Mouse (Mus musculus): Measurements from ENCODE around the gene Kcnj5.

Kcnj5 gene

DNA sequence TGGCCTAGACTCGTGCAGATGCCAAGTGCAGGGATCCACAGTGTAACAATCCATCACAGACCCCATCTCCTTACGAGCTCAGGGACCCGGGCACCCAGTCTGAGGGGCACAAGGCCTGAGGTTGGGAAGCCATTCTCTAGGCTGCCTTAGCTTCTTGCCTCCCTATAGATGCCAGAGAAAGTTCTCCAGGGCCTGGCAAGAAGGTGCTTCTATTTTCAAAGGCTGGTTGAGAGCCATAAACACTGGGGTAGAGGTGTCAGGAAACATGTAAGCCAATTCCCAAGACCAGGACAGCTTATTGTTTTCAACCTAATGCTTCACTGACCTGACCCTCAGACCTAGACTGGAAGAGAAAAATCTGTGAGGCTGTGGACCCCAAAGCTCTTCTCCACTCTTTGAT lies 28.2 kb downstream of the Kcnj5 start:
- DNase-seq (ENCODE audit: low read depth): no peak

DNA sequence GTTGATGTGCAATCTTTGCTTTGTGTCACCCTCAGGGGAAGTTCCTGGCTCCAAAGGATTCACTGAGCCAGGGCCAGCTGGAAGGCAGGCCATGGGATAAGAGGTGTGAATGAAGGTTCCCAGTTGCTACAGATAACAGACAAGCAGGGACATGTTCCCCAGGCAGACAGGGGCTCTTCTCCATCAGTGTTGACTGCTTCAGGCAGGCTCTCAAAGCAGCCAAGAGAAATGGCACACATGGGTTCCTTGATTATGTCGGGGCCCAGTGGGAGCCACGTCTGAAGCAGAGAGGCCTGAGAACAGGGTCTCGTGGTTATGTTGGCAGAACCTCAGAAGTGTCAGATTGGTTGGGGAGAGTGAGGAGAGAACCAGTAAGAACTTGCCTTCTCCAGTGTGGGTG lies 30.1 kb downstream of the Kcnj5 start:
- no peak for DNase-seq (ENCODE audit: low read depth)

DNA sequence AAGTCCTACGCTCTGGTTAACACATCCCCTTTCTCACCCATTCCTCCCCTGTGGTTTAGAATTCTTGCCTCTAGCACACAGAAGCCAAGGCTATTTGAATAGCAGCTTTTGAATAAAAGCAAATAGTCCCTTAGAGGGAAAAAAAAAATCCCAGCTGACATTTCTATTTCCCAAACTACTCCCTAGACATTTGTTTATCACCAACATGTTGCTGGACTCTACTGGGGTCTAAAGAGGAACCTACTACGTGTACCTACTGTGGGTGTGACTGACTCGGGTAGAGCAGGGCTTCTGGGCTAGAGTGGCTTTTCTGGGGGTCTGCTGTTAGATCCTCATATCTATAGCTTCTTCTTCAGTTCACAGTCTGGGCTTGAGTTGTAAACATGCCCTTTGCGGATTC lies 31.9 kb downstream of the Kcnj5 start:
- no peak for DNase-seq (ENCODE audit: low read depth)

DNA sequence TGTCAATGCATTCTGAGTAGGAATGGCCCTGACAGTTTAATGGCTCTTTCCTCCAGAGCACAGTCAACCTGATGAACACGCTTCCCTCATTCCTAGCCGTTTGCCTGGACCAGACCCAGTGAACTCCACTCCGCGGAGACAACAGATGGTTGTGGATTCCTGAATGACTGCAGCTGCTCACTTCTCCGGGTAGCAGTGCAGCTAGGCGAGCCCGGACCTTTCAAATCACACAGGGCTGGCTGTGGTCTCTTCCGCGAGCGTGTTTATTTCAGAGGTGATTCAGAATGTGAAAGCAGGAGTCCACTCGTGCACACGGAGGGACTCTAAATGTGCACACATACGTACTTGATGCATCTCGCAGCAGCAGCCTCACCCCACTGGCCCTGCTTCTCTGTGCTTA lies 32.4 kb downstream of the Kcnj5 start:
- no peak for DNase-seq (ENCODE audit: low read depth)

DNA sequence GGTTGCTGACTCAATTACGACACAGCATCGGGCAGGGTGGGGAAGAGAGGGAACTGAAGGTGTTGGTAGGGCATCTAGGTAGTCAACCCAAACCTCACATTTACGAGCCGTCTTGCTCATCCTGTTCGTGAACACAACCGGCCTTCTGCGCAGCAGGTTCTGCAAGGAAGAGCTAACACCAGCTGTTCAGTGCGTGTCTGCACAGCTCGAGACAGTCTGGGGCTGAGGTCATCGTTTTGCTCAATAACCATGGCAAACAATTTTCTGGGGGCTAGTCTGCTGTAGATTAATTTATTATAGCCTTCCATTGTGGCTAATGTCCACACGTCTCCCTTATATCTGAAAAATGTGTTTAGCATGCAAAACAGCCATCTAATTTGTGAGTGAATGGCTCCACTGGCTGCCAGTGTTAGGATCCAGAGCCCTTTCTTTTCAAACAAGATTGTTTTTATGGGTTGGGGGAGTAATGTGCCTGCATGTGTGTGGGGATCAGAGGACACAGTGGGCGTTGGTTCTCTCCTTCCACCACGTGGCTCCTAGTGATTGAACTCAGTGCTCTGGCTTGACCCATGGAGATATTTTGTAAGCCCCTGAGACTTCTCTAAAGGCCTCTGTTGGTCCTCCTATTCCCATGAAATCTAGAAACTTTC lies 41.5 kb downstream of the Kcnj5 start:
- DNase-seq (ENCODE audit: low read depth): no peak

DNA sequence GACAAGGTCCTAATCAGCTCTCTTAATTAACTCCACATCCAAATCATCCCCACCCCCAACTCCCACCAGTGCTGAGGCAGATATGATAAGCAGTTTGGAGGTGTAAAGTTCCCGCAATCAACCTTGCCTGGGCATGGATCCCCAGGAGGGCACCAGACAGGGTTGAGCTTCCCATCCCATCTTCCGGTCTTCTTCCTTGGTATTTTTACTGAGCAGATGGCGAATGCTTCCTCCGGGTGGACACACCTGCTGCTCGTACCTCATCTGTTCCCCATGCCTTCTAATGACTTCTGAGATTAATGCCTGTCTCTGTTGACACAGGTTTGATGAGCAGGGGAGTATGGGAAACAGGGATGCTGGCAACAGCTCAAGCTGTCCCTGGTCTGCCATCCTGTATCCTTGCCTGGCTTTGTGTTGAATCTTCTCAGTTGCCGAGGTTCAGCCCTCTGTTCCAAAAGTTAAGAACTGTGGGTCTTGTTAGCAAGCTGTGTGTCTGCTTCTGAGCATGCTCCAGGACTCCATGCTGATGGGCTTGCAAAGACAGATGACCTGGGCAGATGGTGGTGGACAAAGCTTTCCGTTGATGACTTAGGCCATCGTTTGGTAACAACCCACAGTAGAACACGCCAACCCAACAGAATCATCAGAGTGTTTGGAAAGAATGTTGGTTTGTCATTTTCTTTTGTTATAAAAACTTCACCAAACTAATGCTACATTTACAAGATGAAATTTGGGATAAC lies 48.9 kb downstream of the Kcnj5 start:
- DNase-seq (ENCODE audit: low read depth): no peak

DNA sequence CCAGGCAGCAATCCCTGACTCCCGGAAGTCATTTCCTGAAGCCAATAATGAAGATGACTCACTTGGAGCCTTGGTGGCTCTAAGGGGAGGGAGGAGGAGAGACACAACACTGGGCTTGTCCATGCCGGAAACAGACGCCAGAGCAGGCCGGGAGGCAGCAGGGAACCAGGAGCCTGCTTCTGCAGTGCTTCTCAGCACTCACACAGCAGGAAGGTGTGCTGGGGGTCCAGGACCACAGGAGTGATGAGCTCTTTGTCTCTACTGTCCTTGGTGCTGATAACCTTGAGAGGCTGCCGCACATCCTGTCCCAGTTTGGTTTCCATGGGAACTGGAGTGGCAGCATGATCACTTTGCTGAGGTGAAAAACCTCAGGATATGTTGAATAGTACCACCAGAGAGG lies 51.5 kb downstream of the Kcnj5 start:
- DNase-seq (ENCODE audit: low read depth): no peak

DNA sequence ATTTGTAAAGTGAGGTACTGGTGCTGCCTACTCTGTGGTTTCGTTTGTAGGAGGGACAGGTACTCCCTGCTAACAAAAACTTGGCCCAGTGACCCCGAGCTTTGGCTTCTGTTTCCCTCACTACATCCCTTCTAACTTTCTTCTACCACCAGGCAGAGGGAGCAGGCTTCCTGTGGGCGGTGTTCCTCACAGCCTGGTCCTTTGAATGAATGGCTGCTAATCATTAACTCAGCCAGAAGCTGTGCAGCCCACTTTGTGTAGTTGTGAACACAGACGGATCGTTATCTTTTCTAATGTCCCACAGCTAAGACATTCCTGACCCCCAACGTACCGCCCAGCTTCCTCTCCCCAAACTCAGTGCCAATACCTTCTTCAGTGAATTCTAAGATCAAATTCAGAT lies 52.5 kb downstream of the Kcnj5 start:
- no peak for DNase-seq (ENCODE audit: low read depth)

DNA sequence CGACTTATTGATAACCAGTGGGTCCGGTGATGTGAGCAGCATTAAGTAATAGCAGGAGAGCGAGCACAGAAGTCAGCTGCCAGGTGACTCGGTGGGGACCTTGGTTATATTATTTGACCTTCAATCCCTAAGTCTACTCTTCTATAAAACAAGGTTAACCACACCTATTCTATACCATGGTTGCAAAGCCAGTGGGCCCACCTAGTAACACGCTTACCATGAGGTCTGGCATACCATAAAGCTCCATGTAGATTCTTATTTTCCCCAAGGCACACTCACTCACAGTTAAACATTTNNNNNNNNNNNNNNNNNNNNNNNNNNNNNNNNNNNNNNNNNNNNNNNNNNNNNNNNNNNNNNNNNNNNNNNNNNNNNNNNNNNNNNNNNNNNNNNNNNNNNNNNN lies 60.6 kb downstream of the Kcnj5 start:
- no peak for DNase-seq (ENCODE audit: low read depth)

DNA sequence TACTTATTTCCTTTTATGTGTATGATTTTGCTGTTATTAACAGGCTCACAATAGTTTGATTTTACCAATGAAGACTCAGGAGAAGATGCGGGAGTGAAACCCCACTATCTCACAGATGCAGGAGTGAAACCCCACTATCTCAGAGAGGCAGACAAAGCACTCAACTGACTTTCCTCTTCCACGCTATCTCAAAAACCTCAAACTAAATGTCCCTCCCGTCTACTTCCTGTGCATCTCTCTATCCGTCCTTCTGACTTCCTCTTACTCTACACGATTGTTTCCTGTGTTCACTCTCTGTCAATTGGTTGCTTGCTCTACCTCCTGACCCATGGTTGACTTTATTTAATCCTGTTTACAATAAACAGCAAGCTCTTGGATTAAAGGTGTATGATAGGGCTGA lies 63.7 kb downstream of the Kcnj5 start:
- DNase-seq (ENCODE audit: low read depth): no peak

DNA sequence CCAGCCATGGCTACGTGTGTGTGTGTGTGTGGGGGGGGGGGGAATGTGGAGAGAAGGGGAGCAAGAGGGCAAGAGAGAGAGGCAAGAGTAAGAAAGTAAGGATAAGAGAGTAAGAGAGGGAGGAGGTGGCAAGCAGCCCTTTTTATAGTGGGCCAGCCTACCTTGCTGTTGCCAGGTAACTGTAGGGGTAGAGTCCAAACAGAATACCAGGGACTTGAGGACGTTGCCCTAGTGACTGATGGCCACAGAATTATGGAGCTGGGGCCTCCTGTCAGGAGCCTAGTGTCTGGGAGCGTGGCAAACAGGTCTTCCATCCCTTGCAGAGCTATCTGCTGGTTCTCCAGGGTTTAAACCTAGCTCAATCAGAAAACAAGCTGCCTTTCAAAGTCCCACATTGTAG lies 64.4 kb downstream of the Kcnj5 start:
- DNase-seq (ENCODE audit: low read depth): no peak

DNA sequence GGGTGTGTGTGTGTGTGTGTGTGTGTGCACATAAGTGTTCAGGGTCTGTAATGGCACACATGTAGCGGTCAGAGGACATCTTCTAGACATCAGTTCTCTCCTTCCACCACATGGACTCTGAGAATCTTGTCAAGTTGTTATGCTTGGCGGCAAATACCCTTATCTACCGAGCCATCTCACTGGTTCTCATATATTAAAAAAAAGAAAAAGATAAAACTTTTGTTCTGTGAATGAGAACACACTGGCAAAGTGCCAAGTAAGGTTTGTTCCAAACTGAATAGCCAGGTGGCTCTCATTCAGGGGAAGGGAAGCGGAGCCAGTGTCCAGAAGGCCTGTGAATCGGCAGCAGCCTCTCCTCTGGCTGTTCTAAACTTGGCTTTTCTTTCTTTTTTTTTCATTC lies 66.1 kb downstream of the Kcnj5 start:
- DNase-seq (ENCODE audit: low read depth): no peak

DNA sequence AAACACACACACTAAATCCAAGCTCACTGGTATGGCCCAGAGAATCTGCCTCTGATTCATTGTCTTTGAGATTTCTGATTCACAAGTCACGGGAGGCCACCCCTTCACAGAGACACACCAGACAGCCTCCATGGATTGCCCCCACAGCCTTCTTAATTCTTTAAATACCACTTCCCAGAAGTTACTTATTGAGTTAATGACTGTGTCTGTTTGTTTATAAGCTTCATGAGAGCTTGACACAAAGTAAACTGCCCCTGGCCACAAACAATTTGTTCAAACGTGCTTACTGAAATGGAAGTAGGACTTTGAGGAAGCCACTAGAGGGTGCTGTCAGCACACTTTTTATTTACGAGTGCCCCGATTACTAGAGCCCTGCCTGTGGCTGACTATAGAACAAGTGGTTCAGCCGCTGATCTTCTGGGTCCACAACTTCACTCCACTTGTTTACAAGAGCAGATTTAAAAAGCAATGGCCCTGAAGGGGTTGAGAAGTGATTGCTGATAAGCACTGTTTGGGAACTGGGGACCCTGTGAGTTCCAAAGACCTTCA lies 72.2 kb downstream of the Kcnj5 start:
- peak; percentile 70 for DNase-seq (ENCODE audit: low read depth)

All from naive thymus-derived CD4-positive, alpha-beta T cell, adult 2 months (primary cell).